Mouse (Mus musculus): ENCODE data around the gene Mapkapk3. TPM values are rescaled to one million over a fixed set of nuclear protein-coding genes. Genes with fewer than 3 reads are reported as not detected.
A peak's percentile ranks its signal among the peaks of the same experiment; 100 is the strongest.

Gene Mapkapk3
- polyA plus RNA-seq, 1 experiment from 2014 or later = 24.8 TPM

- Histone ChIP-seq H3K4me1 (ENCODE audit: control insufficient read depth, insufficient read depth, low read length) (peaks cover 15% of the 10 kb centered on the region), H3K9ac (replicated peaks; ENCODE audit: low read depth, low read length) (no peak overlapping the region; the same call in 1 of the 2 replicates), H3K4me2 (replicated peaks; ENCODE audit: low read depth, low read length) (peak overlapping the region; percentile 22), H3K27ac (ENCODE audit: low read length) (peak overlapping the region; percentile 68; the same call in 1 of the 2 replicates), H3K4me3 (ENCODE audit: low read depth, low read length) (no peak overlapping the region), H3K27me3 (ENCODE audit: control insufficient read depth, insufficient read depth, low read length) (no peaks in the 10 kb centered on the region), H3K9me3 (ENCODE audit: control insufficient read depth, low read depth, low read length) (no peaks in the 10 kb centered on the region), H3K36me3 (ENCODE audit: control insufficient read depth, insufficient read depth, low read length) (no peaks in the 10 kb centered on the region)
- 20% methylated on average over 16 of the region's 16 CpGs for WGBS
- peak; percentile 64; the same call in 1 of the 2 replicates for ATAC-seq (ENCODE audit: insufficient number of reproducible peaks, insufficient read depth, low FRiP score, low read depth)
These were observed 10.0 kb downstream of the Mapkapk3 start for GRCm38 (mm10) chr9:107279378-107280321.

GRCm38 (mm10) chr9:107278527-107279377 lies 10.9 kb downstream of the Mapkapk3 start:
- Histone ChIP-seq H3K36me3 (ENCODE audit: control insufficient read depth, insufficient read depth, low read length) (no peaks in the 10 kb centered on the region), H3K27ac (ENCODE audit: low read length) (peak overlapping the region; percentile 68; the same call in 1 of the 2 replicates), H3K4me2 (replicated peaks; ENCODE audit: low read depth, low read length) (no peak overlapping the region), H3K9ac (replicated peaks; ENCODE audit: low read depth, low read length) (no peak overlapping the region), H3K9me3 (ENCODE audit: control insufficient read depth, low read depth, low read length) (no peaks in the 10 kb centered on the region), H3K4me1 (ENCODE audit: control insufficient read depth, insufficient read depth, low read length) (peaks cover 15% of the 10 kb centered on the region), H3K4me3 (ENCODE audit: low read depth, low read length) (no peak overlapping the region), H3K27me3 (ENCODE audit: control insufficient read depth, insufficient read depth, low read length) (no peaks in the 10 kb centered on the region)
- 50% methylated on average over 8 of the region's 8 CpGs for WGBS
- 0 out of 2 replicates have a peak, but pooled peaks have one; percentile 20 for ATAC-seq (ENCODE audit: insufficient number of reproducible peaks, insufficient read depth, low FRiP score, low read depth)

DNA sequence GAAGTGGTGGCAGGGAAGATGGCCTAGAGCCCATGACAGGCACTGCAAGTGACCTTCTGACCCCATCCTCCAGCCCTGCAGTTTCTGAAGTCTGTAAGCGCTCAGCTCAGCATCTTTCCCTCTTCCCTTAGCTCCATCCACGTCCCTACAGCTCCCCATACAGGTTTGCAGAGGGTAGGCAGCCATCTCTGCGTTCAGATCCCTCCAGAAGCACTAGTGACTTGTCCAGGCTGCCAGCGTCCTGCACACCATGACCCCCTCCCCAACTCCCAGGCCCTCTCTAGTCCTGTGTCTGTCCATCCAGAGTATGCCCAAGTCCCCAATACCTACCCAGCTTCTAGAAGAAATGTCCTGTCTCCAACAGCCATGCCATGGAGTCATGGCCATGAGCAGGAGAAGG lies 11.6 kb downstream of the Mapkapk3 start:
- no peak for ATAC-seq (ENCODE audit: insufficient number of reproducible peaks, insufficient read depth, low FRiP score, low read depth)
- Histone ChIP-seq H3K9me3 (ENCODE audit: control insufficient read depth, low read depth, low read length) (no peaks in the 10 kb centered on the region), H3K9ac (replicated peaks; ENCODE audit: low read depth, low read length) (no peak overlapping the region), H3K27ac (ENCODE audit: low read length) (no peak overlapping the region), H3K4me2 (replicated peaks; ENCODE audit: low read depth, low read length) (no peak overlapping the region), H3K4me3 (ENCODE audit: low read depth, low read length) (no peak overlapping the region), H3K36me3 (ENCODE audit: control insufficient read depth, insufficient read depth, low read length) (no peaks in the 10 kb centered on the region), H3K4me1 (ENCODE audit: control insufficient read depth, insufficient read depth, low read length) (peaks cover 15% of the 10 kb centered on the region), H3K27me3 (ENCODE audit: control insufficient read depth, insufficient read depth, low read length) (no peaks in the 10 kb centered on the region)
- WGBS = 57% methylated on average over 4 of the region's 4 CpGs

DNA sequence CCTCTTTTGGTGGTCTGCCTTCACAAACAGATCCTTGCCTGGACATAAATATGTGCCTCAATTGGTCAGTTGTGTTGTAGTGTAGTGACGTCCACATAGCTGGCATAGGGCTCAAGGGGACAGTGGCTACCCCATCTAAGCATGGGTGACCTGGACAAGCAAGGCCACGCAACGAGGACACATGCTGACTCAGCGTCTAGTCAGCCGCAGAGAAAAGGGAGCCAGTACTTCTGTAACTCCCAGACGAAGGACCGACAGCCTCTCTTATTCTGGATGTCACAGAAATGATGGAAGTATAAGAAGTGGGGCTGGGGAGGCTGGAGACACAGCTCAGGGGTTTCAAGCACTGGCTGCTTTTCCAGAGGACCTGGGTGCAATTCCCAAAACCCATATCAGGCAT lies 12.1 kb downstream of the Mapkapk3 start:
- Histone ChIP-seq H3K4me3 (ENCODE audit: low read depth, low read length) (no peak overlapping the region), H3K36me3 (ENCODE audit: control insufficient read depth, insufficient read depth, low read length) (no peaks in the 10 kb centered on the region), H3K4me1 (ENCODE audit: control insufficient read depth, insufficient read depth, low read length) (peaks cover 15% of the 10 kb centered on the region), H3K9me3 (ENCODE audit: control insufficient read depth, low read depth, low read length) (no peaks in the 10 kb centered on the region), H3K27ac (ENCODE audit: low read length) (no peak overlapping the region), H3K27me3 (ENCODE audit: control insufficient read depth, insufficient read depth, low read length) (no peaks in the 10 kb centered on the region), H3K4me2 (replicated peaks; ENCODE audit: low read depth, low read length) (no peak overlapping the region), H3K9ac (replicated peaks; ENCODE audit: low read depth, low read length) (no peak overlapping the region)
- no peak for ATAC-seq (ENCODE audit: insufficient number of reproducible peaks, insufficient read depth, low FRiP score, low read depth)
- 80% methylated on average over 7 of the region's 7 CpGs for WGBS

DNA sequence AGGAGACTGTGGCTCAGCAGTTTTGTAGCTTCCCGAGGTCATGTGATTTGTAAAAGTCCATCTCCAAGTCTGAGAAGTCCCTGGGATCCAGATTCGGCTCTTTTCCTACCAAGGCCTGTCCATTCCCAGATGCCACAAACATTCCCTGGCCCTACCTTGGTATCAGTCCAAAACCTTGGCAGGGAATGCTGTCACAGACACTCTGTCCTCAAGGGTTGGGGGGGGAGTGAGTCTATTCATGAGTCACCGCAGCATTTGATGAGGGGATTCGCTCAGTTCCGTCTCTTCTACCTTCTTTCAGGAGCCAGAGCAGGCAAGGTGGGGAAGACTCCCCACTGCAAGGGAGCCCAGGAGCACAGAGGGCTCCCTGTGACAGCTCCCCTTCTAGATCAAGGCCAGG lies 14.0 kb downstream of the Mapkapk3 start:
- H3K4me2 ChIP-seq (replicated peaks; ENCODE audit: low read depth, low read length) = no peak overlapping the region
- H3K4me3 ChIP-seq (ENCODE audit: low read depth, low read length) = no peak overlapping the region
- 91% methylated on average over 5 of the region's 5 CpGs for WGBS
- no peak for ATAC-seq (ENCODE audit: insufficient number of reproducible peaks, insufficient read depth, low FRiP score, low read depth)
- H3K4me1 ChIP-seq (ENCODE audit: control insufficient read depth, insufficient read depth, low read length) = peaks cover 15% of the 10 kb centered on the region
- no peaks in the 10 kb centered on the region for H3K36me3 ChIP-seq (ENCODE audit: control insufficient read depth, insufficient read depth, low read length)
- H3K9me3 ChIP-seq (ENCODE audit: control insufficient read depth, low read depth, low read length) = no peaks in the 10 kb centered on the region
- H3K9ac ChIP-seq (replicated peaks; ENCODE audit: low read depth, low read length) = no peak overlapping the region
- no peaks in the 10 kb centered on the region for H3K27me3 ChIP-seq (ENCODE audit: control insufficient read depth, insufficient read depth, low read length)
- no peak overlapping the region for H3K27ac ChIP-seq (ENCODE audit: low read length)

- H3K9ac ChIP-seq (replicated peaks; ENCODE audit: low read depth, low read length) = no peak overlapping the region
- H3K4me1 ChIP-seq (ENCODE audit: control insufficient read depth, insufficient read depth, low read length) = peaks cover 7% of the 10 kb centered on the region; the same call in 1 of the 2 replicates
- no peak overlapping the region for H3K4me3 ChIP-seq (ENCODE audit: low read depth, low read length)
- H3K27ac ChIP-seq (ENCODE audit: low read length) = no peak overlapping the region
- ATAC-seq (ENCODE audit: insufficient number of reproducible peaks, insufficient read depth, low FRiP score, low read depth) = no peak
- H3K9me3 ChIP-seq (ENCODE audit: control insufficient read depth, low read depth, low read length) = no peaks in the 10 kb centered on the region
- H3K36me3 ChIP-seq (ENCODE audit: control insufficient read depth, insufficient read depth, low read length) = no peaks in the 10 kb centered on the region
- 89% methylated on average over 6 of the region's 6 CpGs for WGBS
- no peaks in the 10 kb centered on the region for H3K27me3 ChIP-seq (ENCODE audit: control insufficient read depth, insufficient read depth, low read length)
- H3K4me2 ChIP-seq (replicated peaks; ENCODE audit: low read depth, low read length) = no peak overlapping the region
These were observed 14.9 kb downstream of the Mapkapk3 start for GRCm38 (mm10) chr9:107274751-107275150.

DNA sequence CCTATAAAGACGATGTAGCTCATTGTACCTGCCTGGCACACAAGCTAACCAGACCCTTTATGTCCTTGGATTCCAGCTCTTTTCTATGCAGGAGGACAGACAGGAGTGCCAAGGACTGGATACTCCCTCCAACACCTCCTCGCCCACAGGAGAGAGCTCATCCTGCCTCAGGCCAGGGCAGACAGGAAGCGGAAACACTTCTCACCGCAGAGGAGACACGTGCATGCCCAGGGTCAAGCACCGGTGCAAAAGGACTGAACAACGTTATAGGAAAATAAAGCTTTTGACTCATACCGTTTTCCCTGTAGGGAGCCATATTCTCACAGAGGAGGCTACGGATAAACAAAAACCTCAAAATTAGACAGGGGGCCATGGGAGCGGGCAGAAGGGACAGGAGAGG lies 16.5 kb downstream of the Mapkapk3 start:
- no peak for ATAC-seq (ENCODE audit: insufficient number of reproducible peaks, insufficient read depth, low FRiP score, low read depth)
- Histone ChIP-seq H3K4me3 (ENCODE audit: low read depth, low read length) (no peak overlapping the region), H3K27ac (ENCODE audit: low read length) (no peak overlapping the region), H3K4me1 (ENCODE audit: control insufficient read depth, insufficient read depth, low read length) (no peaks in the 10 kb centered on the region), H3K27me3 (ENCODE audit: control insufficient read depth, insufficient read depth, low read length) (no peaks in the 10 kb centered on the region), H3K4me2 (replicated peaks; ENCODE audit: low read depth, low read length) (no peak overlapping the region), H3K36me3 (ENCODE audit: control insufficient read depth, insufficient read depth, low read length) (no peaks in the 10 kb centered on the region), H3K9me3 (ENCODE audit: control insufficient read depth, low read depth, low read length) (no peaks in the 10 kb centered on the region), H3K9ac (replicated peaks; ENCODE audit: low read depth, low read length) (no peak overlapping the region)
- WGBS = 76% methylated on average over 10 of the region's 10 CpGs

DNA sequence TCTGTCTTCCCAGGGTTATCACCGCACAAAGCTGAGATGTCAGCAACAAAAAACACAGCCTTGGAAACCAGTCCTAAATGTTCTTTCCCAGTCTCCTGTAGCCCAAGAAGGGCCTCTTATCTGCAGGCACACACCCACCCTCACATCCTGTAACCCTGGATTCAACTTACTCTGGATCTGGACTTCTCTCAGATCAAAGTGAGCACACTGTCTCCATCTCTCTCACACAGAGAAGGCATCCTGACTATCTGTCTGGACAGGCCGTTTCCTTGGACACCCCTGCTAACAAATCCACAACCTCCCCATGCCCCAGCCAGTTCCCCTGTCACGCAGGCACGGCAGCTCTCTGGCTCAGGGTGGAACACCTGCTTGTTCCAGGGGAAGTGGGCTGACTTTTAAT lies 17.4 kb downstream of the Mapkapk3 start:
- no peaks in the 10 kb centered on the region for H3K36me3 ChIP-seq (ENCODE audit: control insufficient read depth, insufficient read depth, low read length)
- ATAC-seq (ENCODE audit: insufficient number of reproducible peaks, insufficient read depth, low FRiP score, low read depth) = no peak
- 63% methylated on average over 4 of the region's 4 CpGs for WGBS
- H3K27me3 ChIP-seq (ENCODE audit: control insufficient read depth, insufficient read depth, low read length) = no peaks in the 10 kb centered on the region
- H3K9ac ChIP-seq (replicated peaks; ENCODE audit: low read depth, low read length) = no peak overlapping the region
- H3K9me3 ChIP-seq (ENCODE audit: control insufficient read depth, low read depth, low read length) = no peaks in the 10 kb centered on the region
- H3K4me3 ChIP-seq (ENCODE audit: low read depth, low read length) = no peak overlapping the region
- H3K4me1 ChIP-seq (ENCODE audit: control insufficient read depth, insufficient read depth, low read length) = no peaks in the 10 kb centered on the region
- no peak overlapping the region for H3K4me2 ChIP-seq (replicated peaks; ENCODE audit: low read depth, low read length)
- no peak overlapping the region for H3K27ac ChIP-seq (ENCODE audit: low read length)

All from stomach, embryonic 14.5 days (tissue).